Mouse (Mus musculus) kidney, adult 2 months (tissue): ENCODE measurements at regions not wholly inside any gene's neighbourhood (a gene's known extent, or its start where the extent isn't known, plus 50 kb on each side); places are given as distances from the start of the nearest gene placed in this dataset.
A peak's percentile ranks its signal among the peaks of the same experiment; 100 is the strongest.

Source experiments
- DNase-seq: peaks from one replicate; pipeline ENCODE4 v3.0.0; 2021
- H3K27ac ChIP-seq: fragments of 200-500 bp; 2 replicates; pipeline ENCODE4 v1.5.1; 2012; ENCODE audit warnings: low read depth, low read length, control low read depth, inconsistent platforms; ENCODE audit not compliant: insufficient read depth
- H3K27me3 ChIP-seq: fragments of 200-500 bp; replicated peaks from 2 replicates; pipeline ENCODE4 v1.6.1; 2012; ENCODE audit warnings: mild to moderate bottlenecking, moderate library complexity, low read length, inconsistent platforms; ENCODE audit not compliant: control insufficient read depth, insufficient read depth
- H3K36me3 ChIP-seq: fragments of 200-500 bp; 2 replicates; pipeline ENCODE4 v1.6.1; 2012; ENCODE audit warnings: mild to moderate bottlenecking, moderate library complexity, low read length, inconsistent platforms; ENCODE audit not compliant: control insufficient read depth, insufficient read depth
- H3K4me1 ChIP-seq: fragments of 200-500 bp; 2 replicates; pipeline ENCODE4 v1.6.1; 2011; ENCODE audit warnings: low read length; ENCODE audit not compliant: control insufficient read depth, insufficient read depth
- H3K4me3 ChIP-seq: fragments of 200-500 bp; 2 replicates; pipeline ENCODE4 v1.5.1; 2011; ENCODE audit warnings: mild to moderate bottlenecking, low read depth, low read length, control low read depth; ENCODE audit not compliant: insufficient read depth
- CTCF ChIP-seq: fragments of 200-500 bp; conservative IDR thresholded peaks from 2 replicates; pipeline ENCODE4 v1.5.1; 2011; ENCODE audit warnings: low read depth, mild to moderate bottlenecking, control low read depth, low read length, moderate library complexity, mixed read lengths; ENCODE audit not compliant: insufficient read depth, insufficient read length
- POLR2A ChIP-seq: fragments of 200-500 bp; IDR thresholded peaks from one replicate; pipeline ENCODE4 v1.6.1; 2011; ENCODE audit warnings: low read depth, low read length, control low read depth
- WGBS: fragments of 180-500 bp; shearing (Covaris S2); methylation state at CpG from one replicate; pipeline ENCODE4 v1.1.7; 2018; 5-methylcytosine and 5-hydroxymethylcytosine counted together

DNA sequence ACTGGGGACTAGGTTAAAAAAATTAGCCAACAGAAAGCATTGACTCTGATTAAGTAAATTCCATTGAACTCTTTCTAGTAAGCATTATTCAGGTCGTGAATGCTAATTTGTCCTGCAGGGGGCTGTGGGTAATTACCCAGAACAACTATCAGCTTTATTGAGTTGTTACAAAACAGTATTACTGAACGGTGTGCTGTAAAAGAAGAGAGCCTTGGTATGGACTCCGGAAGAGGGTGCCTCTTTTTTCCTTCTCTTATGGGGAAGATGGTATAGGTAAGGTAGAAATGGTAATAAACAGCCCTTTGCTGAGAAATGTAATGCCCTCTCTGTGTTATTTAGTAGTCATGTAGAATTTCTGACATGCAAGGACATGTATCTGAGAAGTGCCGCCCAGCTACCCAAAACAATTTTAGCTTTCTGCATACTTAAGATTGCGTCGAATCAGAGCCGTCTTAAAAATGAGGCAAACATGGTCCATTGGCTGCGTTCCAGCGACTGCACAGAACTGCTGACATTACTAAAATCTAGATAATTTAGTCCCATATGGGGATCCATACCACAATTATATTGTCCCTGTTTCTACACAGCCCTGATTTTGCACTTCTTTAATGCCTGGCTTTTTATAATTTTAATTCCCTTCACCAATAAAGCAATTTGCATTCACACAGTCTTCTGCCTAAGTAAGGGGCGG lies 256.7 kb upstream of the Adgrl2 start:
- H3K27me3 ChIP-seq = no peaks in the 10 kb centered on the region
- no peak overlapping the region for H3K27ac ChIP-seq
- H3K36me3 ChIP-seq = no peaks in the 10 kb centered on the region
- H3K4me1 ChIP-seq = no peaks in the 10 kb centered on the region
- 53% methylated on average over 10 of the region's 10 CpGs for WGBS
- TF ChIP-seq CTCF = no peak
- no peak for TF ChIP-seq POLR2A
- DNase-seq = no peak
- no peak overlapping the region for H3K4me3 ChIP-seq

DNA sequence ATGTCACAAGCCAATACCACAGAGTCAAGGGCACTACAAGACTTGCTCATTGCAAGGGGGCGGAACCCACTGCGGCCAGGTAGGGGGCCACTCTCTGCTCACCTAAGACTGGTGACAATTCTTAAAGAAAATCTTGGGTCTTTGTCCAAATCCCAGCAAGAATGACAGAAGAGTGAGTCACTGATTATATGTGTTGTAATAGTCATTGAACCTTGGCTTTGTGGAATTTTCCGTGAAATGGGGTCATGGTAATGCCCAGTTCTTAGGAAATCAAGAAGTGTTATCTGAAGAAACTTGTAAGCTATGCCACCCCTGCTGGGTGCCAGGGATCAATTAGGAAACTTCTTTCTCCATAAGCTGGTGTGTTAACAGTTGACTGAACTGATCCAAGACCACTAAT lies 249.3 kb upstream of the Adgrl2 start:
- no peak overlapping the region for H3K4me3 ChIP-seq
- no peak for TF ChIP-seq POLR2A
- no peak for TF ChIP-seq CTCF
- H3K36me3 ChIP-seq = no peaks in the 10 kb centered on the region
- peak; percentile 28 for DNase-seq
- WGBS = 86% methylated on average over 3 of the region's 3 CpGs
- no peaks in the 10 kb centered on the region for H3K27me3 ChIP-seq
- peaks cover 5% of the 10 kb centered on the region; the same call in 1 of the 2 replicates for H3K4me1 ChIP-seq
- H3K27ac ChIP-seq = no peak overlapping the region

DNA sequence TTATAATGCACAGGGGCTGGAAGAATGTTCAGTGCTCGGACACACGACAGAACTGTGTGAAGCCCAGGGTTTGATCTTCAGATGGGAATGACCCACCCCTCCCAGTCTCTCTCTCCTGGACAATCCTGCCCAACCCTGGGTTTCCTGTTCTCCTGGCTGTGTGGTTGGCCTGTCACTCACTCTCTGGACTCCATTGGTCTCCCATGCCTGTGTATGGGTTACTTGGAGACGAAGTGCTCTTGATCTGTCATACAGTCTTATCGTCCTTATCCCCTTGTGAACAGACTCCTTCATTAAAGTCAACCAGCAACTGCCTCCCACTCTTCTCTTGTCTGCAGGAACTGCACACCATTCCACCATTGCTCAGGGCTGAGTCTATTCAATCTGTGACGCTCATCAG lies 247.7 kb upstream of the Adgrl2 start:
- 90% methylated on average over 5 of the region's 5 CpGs for WGBS
- Histone ChIP-seq H3K4me3 (no peak overlapping the region), H3K4me1 (peaks cover 5% of the 10 kb centered on the region; the same call in 1 of the 2 replicates), H3K36me3 (no peaks in the 10 kb centered on the region), H3K27me3 (no peaks in the 10 kb centered on the region), H3K27ac (no peak overlapping the region)
- TF ChIP-seq CTCF = no peak
- TF ChIP-seq POLR2A = no peak
- no peak for DNase-seq

DNA sequence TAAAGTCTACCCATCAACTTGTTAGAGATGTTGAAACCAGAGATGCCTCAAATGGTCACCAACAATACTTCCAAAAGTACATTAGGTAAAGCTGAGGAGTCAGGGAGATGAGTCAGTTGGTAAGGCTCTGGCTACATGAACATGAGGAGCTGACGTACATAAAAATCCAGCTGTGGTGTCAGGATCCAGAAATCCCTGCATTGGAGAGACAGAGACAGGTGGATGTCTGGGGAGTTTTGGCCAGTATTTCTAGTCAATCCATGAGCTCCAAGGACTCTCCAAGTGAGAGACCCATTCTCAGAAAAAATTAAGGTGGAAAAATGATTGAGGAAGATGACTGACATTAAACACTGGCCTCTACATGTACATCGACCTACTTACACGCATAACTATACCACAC lies 244.8 kb upstream of the Adgrl2 start:
- Histone ChIP-seq H3K4me3 (no peak overlapping the region), H3K4me1 (peaks cover 5% of the 10 kb centered on the region; the same call in 1 of the 2 replicates), H3K27ac (no peak overlapping the region), H3K27me3 (no peaks in the 10 kb centered on the region), H3K36me3 (no peaks in the 10 kb centered on the region)
- DNase-seq = no peak
- WGBS = 96% methylated on average over 3 of the region's 3 CpGs
- TF ChIP-seq POLR2A = no peak
- no peak for TF ChIP-seq CTCF

DNA sequence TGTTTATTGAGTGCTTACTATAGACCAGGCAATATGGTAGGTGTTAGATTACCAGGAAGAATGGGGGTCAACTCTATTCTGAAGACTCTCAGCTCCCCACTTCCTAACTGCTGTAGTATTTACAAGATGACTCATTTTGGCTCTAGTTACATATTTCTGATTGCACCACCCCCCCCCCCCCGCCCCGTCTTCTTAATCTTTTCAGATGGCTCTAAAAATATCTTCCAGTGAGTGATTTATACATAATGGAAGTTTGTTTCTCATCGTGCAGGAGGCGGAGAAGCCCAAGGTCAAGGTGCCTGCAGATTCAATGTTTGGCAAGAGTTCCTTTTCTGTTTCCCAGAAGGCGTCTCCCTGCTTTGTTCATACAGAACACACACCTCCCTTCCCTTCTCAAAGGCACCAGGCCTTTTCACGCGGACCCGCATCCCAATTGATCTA lies 243.4 kb upstream of the Adgrl2 start:
- peak; percentile 74 for DNase-seq
- Histone ChIP-seq H3K4me1 (peaks cover 5% of the 10 kb centered on the region; the same call in 1 of the 2 replicates), H3K27ac (0 out of 2 replicates have a peak overlapping the region, but pooled peaks have one; percentile 64), H3K27me3 (no peaks in the 10 kb centered on the region), H3K36me3 (no peaks in the 10 kb centered on the region), H3K4me3 (no peak overlapping the region)
- WGBS = 63% methylated on average over 8 of the region's 8 CpGs
- no peak for TF ChIP-seq POLR2A
- TF ChIP-seq CTCF = no peak

DNA sequence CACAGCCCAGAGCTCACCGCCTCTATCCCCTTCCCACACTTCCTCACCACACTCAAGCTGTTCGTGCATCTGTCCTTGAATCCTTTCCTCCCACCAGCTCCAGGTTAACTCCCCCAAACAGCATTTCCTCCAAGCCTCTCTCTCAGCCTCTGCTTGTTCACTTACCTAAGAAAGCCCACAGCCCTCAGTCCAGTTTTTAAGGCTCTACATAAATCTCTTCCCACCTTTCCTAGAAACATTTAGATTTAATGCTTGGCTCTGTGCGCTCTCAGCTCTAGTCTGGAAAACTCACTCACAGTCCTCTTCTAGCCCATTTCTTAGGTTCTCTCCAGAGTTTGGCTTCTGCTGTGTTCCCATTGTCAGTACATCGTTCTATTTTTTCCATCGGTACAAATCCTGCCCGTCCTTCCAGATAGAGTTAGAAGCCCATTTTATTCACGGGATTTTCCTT lies 242.9 kb upstream of the Adgrl2 start:
- H3K27ac ChIP-seq = peak overlapping the region; percentile 64; the same call in 1 of the 2 replicates
- DNase-seq = no peak

DNA sequence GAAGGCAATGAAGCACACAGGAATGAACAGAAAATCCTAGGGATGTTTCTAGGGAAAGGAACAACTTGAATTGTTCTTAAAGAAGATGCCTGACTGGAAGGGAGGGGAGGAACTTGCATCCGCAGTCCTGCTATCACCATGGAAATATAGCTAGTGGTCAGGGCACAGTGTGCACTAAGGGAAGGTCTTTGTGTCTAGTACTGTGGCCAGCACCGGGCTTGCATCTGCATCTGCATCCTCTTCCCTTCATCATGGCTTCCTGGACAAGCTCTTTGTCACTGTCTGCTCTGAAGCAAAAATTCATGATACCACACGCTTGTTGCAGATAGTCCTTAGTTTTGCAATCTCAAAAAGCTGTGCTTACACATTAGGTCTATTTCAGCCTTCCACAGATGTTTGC lies 241.0 kb upstream of the Adgrl2 start:
- 86% methylated on average over 3 of the region's 3 CpGs for WGBS
- no peak for TF ChIP-seq CTCF
- no peak for TF ChIP-seq POLR2A
- no peak overlapping the region for H3K4me3 ChIP-seq
- H3K27me3 ChIP-seq = no peaks in the 10 kb centered on the region
- DNase-seq = no peak
- no peaks in the 10 kb centered on the region for H3K36me3 ChIP-seq
- peaks cover 4% of the 10 kb centered on the region; the same call in 1 of the 2 replicates for H3K4me1 ChIP-seq
- no peak overlapping the region for H3K27ac ChIP-seq

More for the DNA sequence above, 242.9 kb upstream of the Adgrl2 start:
- Histone ChIP-seq H3K4me3 (no peak overlapping the region), H3K36me3 (no peaks in the 10 kb centered on the region), H3K27me3 (no peaks in the 10 kb centered on the region), H3K4me1 (peaks cover 5% of the 10 kb centered on the region; the same call in 1 of the 2 replicates)
- WGBS = 73% methylated on average over 7 of the region's 7 CpGs
- TF ChIP-seq POLR2A (no peak), CTCF (no peak)
